Mouse (Mus musculus) midbrain, embryonic 16.5 days (tissue): Measurements from ENCODE around the gene Kcnj14. TPM values are rescaled to one million over a fixed set of nuclear protein-coding genes. Genes with fewer than 3 reads are reported as not detected.

Source experiments
- ATAC-seq: fragments of 200-750 bp; cut with Nextera tagmentation; 2 replicates; pipeline ENCODE4 v1.8.0; 2017; ENCODE audit warnings: moderate TSS enrichment
- H3K27ac ChIP-seq: fragments of 300-500 bp; sonication (generic); 2 replicates; pipeline ENCODE4 v1.5.1; 2014; ENCODE audit warnings: mild to moderate bottlenecking, low read length, mixed read lengths
- H3K27me3 ChIP-seq: fragments of 300-500 bp; sonication (generic); 2 replicates; pipeline ENCODE4 v1.6.1; 2014; ENCODE audit warnings: low read depth, low read length, mixed read lengths; ENCODE audit not compliant: control insufficient read depth, insufficient read depth
- H3K36me3 ChIP-seq: fragments of 300-500 bp; sonication (generic); 2 replicates; pipeline ENCODE4 v1.6.1; 2014; ENCODE audit warnings: mild to moderate bottlenecking, low read length, moderate library complexity, mixed read lengths; ENCODE audit not compliant: control insufficient read depth, insufficient read depth
- H3K4me1 ChIP-seq: fragments of 300-500 bp; sonication (generic); 2 replicates; pipeline ENCODE4 v1.6.1; 2014; ENCODE audit warnings: mild to moderate bottlenecking, low read length, mixed read lengths; ENCODE audit not compliant: control insufficient read depth, insufficient read depth
- H3K4me2 ChIP-seq: fragments of 300-500 bp; sonication (generic); 2 replicates; pipeline ENCODE4 v1.6.1; 2014; ENCODE audit warnings: mild to moderate bottlenecking, low read length, mixed read lengths
- H3K4me3 ChIP-seq: fragments of 300-500 bp; sonication (generic); 2 replicates; pipeline ENCODE4 v1.5.1; 2014; ENCODE audit warnings: low read depth, mild to moderate bottlenecking, low read length, moderate library complexity, mixed read lengths
- H3K9ac ChIP-seq: fragments of 300-500 bp; sonication (generic); 2 replicates; pipeline ENCODE4 v1.6.1; 2014; ENCODE audit warnings: low read depth, low read length, mixed read lengths
- H3K9me3 ChIP-seq: fragments of 300-500 bp; sonication (generic); replicated peaks from 2 replicates; pipeline ENCODE4 v1.6.1; 2014; ENCODE audit warnings: mild to moderate bottlenecking, low read length, mixed read lengths; ENCODE audit not compliant: control insufficient read depth, poor library complexity, severe bottlenecking
- WGBS: fragments of 180-500 bp; shearing (Covaris S2); extraction: QIAGEN DNeasy Blood & Tissue Kit; methylation state at CpG from one replicate; pipeline ENCODE4 v1.1.7; 2014; 5-methylcytosine and 5-hydroxymethylcytosine counted together
- polyA plus RNA-seq: library from polyadenylated mRNA; unstranded; fragments of >200 nt; fragmentation: Nextera tagmentation; extraction: Ambion mirVana; gene quantifications from 2 replicates; pipeline ENCODE4 v1.2.1, GENCODE M21; 2015

Kcnj14 gene
- polyA plus RNA-seq, 1 experiment from 2014 or later, result 1.2 TPM

- no peaks in the 10 kb centered on the region for H3K27me3 ChIP-seq
- peak within 1 kb of the TSS; percentile 86 for H3K9ac ChIP-seq
- H3K4me3 ChIP-seq, result peak within 1 kb of the TSS; percentile 78
- peak within 1 kb of the TSS; percentile 99 for H3K27ac ChIP-seq
- peaks cover 24% of the 10 kb centered on the region for H3K4me1 ChIP-seq
- WGBS, result 12% methylated on average over 20 of the region's 20 CpGs
- peaks cover 20% of the 10 kb centered on the region for H3K36me3 ChIP-seq
- no peaks in the 10 kb centered on the region for H3K9me3 ChIP-seq
- peak; percentile 71 for ATAC-seq
- peak within 1 kb of the TSS; percentile 90 for H3K4me2 ChIP-seq
These were observed 39.8 kb downstream of the Kcnj14 start, which contains the start of gene Sult2b1 for GRCm38 (mm10) chr7:45784524-45785372. Gene Sult2b1, minus strand, starts transcription at chr7:45784669.

GRCm38 (mm10) chr7:45783511-45784091 is 41.0 kb downstream of the Kcnj14 start, which contains the start of gene Lmtk3:
Gene Lmtk3, plus strand, starts transcription at chr7:45783738.
- under 1% methylated on average over 38 of the region's 38 CpGs for WGBS
- Histone ChIP-seq H3K4me2 (peak within 1 kb of the TSS; percentile 90), H3K36me3 (peaks cover 12% of the 10 kb centered on the region), H3K27me3 (no peaks in the 10 kb centered on the region), H3K9me3 (no peaks in the 10 kb centered on the region), H3K9ac (peak within 1 kb of the TSS; percentile 80), H3K4me1 (peaks cover 24% of the 10 kb centered on the region), H3K4me3 (peak within 1 kb of the TSS; percentile 78), H3K27ac (peak within 1 kb of the TSS; percentile 99)
- ATAC-seq, result peak; percentile 62

GRCm38 (mm10) chr7:45782271-45782670 is 42.3 kb downstream of the Kcnj14 start:
- peaks cover 15% of the 10 kb centered on the region for H3K4me1 ChIP-seq
- H3K9me3 ChIP-seq, result no peaks in the 10 kb centered on the region
- no peak overlapping the region for H3K27ac ChIP-seq
- no peak for ATAC-seq
- no peaks in the 10 kb centered on the region; the same call in 1 of the 2 replicates for H3K36me3 ChIP-seq
- no peak overlapping the region for H3K9ac ChIP-seq
- H3K27me3 ChIP-seq, result no peaks in the 10 kb centered on the region
- H3K4me3 ChIP-seq, result no peak overlapping the region
- H3K4me2 ChIP-seq, result no peak overlapping the region
- 81% methylated on average over 4 of the region's 4 CpGs for WGBS

- 21% methylated on average over 22 of the region's 22 CpGs for WGBS
- no peak for ATAC-seq
- no peaks in the 10 kb centered on the region for H3K27me3 ChIP-seq
- H3K27ac ChIP-seq, result no peak overlapping the region
- no peak overlapping the region for H3K4me3 ChIP-seq
- H3K9me3 ChIP-seq, result no peaks in the 10 kb centered on the region
- H3K4me2 ChIP-seq, result peak overlapping the region; percentile 26
- no peaks in the 10 kb centered on the region for H3K36me3 ChIP-seq
- peak overlapping the region; percentile 40; the same call in 1 of the 2 replicates for H3K9ac ChIP-seq
- H3K4me1 ChIP-seq, result peaks cover 4% of the 10 kb centered on the region; the same call in 1 of the 2 replicates
These were observed 45.4 kb downstream of the Kcnj14 start for GRCm38 (mm10) chr7:45779081-45779641.

GRCm38 (mm10) chr7:45775237-45775636 is 49.3 kb downstream of the Kcnj14 start:
- Histone ChIP-seq H3K4me2 (no peak overlapping the region), H3K4me3 (no peak overlapping the region), H3K9ac (no peak overlapping the region), H3K9me3 (no peaks in the 10 kb centered on the region), H3K36me3 (no peaks in the 10 kb centered on the region), H3K27me3 (no peaks in the 10 kb centered on the region), H3K4me1 (no peaks in the 10 kb centered on the region; the same call in 1 of the 2 replicates), H3K27ac (no peak overlapping the region)
- no peak for ATAC-seq
- 83% methylated on average over 7 of the region's 7 CpGs for WGBS

GRCm38 (mm10) chr7:45771101-45771500 is 53.5 kb downstream of the Kcnj14 start:
- H3K4me1 ChIP-seq, result no peaks in the 10 kb centered on the region
- no peak for ATAC-seq
- H3K27me3 ChIP-seq, result no peaks in the 10 kb centered on the region
- no peaks in the 10 kb centered on the region for H3K9me3 ChIP-seq
- no peaks in the 10 kb centered on the region for H3K36me3 ChIP-seq
- no peak overlapping the region for H3K4me2 ChIP-seq
- H3K4me3 ChIP-seq, result no peak overlapping the region
- H3K27ac ChIP-seq, result no peak overlapping the region
- WGBS, result 59% methylated on average over 4 of the region's 4 CpGs
- no peak overlapping the region for H3K9ac ChIP-seq

GRCm38 (mm10) chr7:45770427-45771082 is 54.0 kb downstream of the Kcnj14 start:
- no peaks in the 10 kb centered on the region for H3K4me1 ChIP-seq
- no peak overlapping the region for H3K4me3 ChIP-seq
- 78% methylated on average over 8 of the region's 8 CpGs for WGBS
- no peaks in the 10 kb centered on the region for H3K27me3 ChIP-seq
- no peak overlapping the region for H3K4me2 ChIP-seq
- H3K9ac ChIP-seq, result no peak overlapping the region
- H3K36me3 ChIP-seq, result no peaks in the 10 kb centered on the region
- no peak overlapping the region for H3K27ac ChIP-seq
- H3K9me3 ChIP-seq, result no peaks in the 10 kb centered on the region
- no peak for ATAC-seq

- Histone ChIP-seq H3K27ac (no peak overlapping the region), H3K9ac (no peak overlapping the region), H3K4me1 (no peaks in the 10 kb centered on the region), H3K4me3 (no peak overlapping the region), H3K27me3 (no peaks in the 10 kb centered on the region), H3K36me3 (no peaks in the 10 kb centered on the region), H3K4me2 (no peak overlapping the region), H3K9me3 (no peaks in the 10 kb centered on the region)
- 90% methylated on average over 6 of the region's 6 CpGs for WGBS
- no peak for ATAC-seq
These were observed 57.1 kb downstream of the Kcnj14 start for GRCm38 (mm10) chr7:45767500-45767899.
